Mouse (Mus musculus) neutrophil, adult 83 days (primary cell): ENCODE results near the gene Pcsk2. TPM values are rescaled to one million over a fixed set of nuclear protein-coding genes. Genes with fewer than 3 reads are reported as not detected.

Experiments
- total RNA-seq, 2 experiments: library from RNA; stranded (reverse); gene quantifications; one replicate each; pipeline ENCODE4 v1.2.4; 2023

The Pcsk2 gene
- not detected for total RNA-seq

GRCm38 (mm10) chr2:143545758-143546246, at the start of gene Pcsk2:
Pcsk2 (plus strand) TSS chr2:143546156.

GRCm38 (mm10) chr2:143862484-143863231, 316.7 kb downstream of the Pcsk2 start, which contains the start of gene Bfsp1:
Bfsp1 (minus strand) TSS chr2:143863173.

